Mouse (Mus musculus): ENCODE measurements around the gene Mapk6.

Gene Mapk6

GRCm38 (mm10) chr9:75366191-75366590 is 43.6 kb downstream of the Mapk6 start:
- no peak for TF ChIP-seq GATA4 (IDR thresholded peaks at IDR 0.05; ENCODE audit: insufficient replicate concordance, low read length)

DNA sequence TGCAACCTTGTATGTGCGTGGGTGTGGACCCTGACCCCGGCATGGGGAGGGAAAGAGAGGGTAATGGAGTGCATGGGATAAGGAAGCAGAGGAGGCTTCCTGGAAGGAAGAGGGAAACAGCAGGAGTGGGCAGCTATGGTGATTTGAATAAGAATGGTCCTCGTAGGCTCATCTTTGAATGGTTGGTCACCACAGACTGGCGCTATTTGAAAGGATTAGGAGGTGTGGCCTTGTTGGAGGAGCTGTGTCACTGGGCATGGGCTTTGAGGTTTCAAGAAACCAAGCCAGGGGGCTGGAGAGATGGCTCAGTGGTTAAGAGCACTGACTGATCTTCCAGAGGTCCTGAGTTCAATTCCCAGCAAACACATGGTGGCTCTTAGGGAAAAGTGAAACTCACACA is 44.6 kb downstream of the Mapk6 start:
- no peak for TF ChIP-seq GATA4 (IDR thresholded peaks at IDR 0.05; ENCODE audit: insufficient replicate concordance, low read length)

DNA sequence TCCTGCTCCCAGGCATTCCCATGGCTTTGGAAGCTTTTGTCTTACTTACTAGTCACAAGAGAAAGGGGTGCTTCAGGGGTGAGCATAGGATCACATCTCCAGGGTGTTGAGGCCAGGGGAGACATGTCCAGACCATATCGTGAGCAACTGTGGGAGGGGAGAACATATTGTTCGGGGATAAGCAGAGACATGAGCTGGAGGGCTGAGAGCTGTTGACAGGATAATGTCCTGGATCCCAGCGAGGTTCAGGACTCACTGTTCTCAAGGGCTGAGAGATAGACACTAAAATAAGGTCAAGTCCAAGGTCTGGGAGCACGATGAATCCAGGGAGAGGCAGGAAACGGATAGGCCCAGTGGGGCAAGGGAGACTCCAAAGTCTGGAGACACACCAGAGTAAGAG is 46.8 kb downstream of the Mapk6 start:
- no peak for TF ChIP-seq GATA4 (IDR thresholded peaks at IDR 0.05; ENCODE audit: insufficient replicate concordance, low read length)

DNA sequence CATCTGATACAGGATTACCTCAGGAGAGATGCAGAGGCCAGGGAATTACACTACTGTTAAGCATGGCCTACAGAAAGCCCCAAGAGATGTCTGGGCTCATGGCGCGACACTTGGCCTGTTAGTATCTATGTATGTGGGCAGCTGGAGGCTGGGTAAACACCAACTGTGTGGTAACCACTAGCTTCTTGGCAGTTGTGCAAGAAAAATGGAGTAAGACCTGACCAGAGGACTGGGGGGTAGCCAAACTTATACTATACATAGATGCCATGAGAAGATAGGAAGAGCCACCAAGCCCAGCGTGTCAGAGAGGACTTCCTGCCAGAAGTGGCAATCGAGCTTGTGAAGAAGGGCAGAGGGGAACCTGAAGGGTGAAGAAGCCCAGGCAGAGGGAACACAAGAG is 47.6 kb downstream of the Mapk6 start:
- TF ChIP-seq GATA4 (IDR thresholded peaks at IDR 0.05; ENCODE audit: insufficient replicate concordance, low read length): no peak

- no peak for TF ChIP-seq GATA4 (IDR thresholded peaks at IDR 0.05; ENCODE audit: insufficient replicate concordance, low read length)
These were observed 48.1 kb downstream of the Mapk6 start for GRCm38 (mm10) chr9:75361699-75362098.

- no peak for TF ChIP-seq GATA4 (IDR thresholded peaks at IDR 0.05; ENCODE audit: insufficient replicate concordance, low read length)
These were observed 52.6 kb downstream of the Mapk6 start for GRCm38 (mm10) chr9:75357087-75357654.

DNA sequence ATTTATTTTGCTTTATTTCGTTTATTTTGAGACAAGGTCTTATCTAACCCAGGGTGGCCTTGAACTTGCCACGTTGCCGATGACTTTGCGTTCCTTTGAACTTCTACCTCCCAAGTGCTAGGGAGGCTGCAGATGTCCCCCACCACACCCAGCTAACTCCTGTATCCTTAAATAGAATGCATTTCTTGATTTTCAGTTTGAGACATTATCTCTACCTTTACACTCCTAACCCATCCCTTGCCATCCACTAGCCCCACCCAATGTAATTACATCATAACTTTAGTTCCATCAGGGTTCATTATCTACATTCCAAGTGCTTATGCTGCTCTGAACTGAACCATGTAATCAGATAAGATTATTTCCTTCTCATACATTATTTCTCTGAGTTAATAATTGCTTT is 54.0 kb downstream of the Mapk6 start:
- TF ChIP-seq GATA4 (IDR thresholded peaks at IDR 0.05; ENCODE audit: insufficient replicate concordance, low read length): no peak

DNA sequence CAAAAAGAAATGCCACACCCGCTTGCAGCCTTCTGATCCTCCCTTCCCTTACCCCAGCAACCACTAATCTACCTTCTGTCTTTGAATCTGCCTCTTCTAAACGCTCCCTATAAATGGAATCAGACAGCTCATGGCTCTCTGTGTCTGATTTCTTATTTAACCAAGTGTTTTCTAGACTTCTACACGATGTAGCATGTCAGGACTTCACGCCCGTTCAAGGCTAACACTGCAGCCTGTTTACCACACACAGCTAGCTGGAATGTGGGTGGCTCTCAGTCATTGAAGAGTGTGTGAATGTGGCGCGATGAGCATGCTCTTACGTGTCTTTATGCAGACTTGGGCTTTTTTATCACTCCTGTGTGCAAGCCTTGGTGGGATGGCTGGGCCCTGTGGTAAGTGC is 56.7 kb downstream of the Mapk6 start:
- TF ChIP-seq GATA4 (IDR thresholded peaks at IDR 0.05; ENCODE audit: insufficient replicate concordance, low read length): no peak

DNA sequence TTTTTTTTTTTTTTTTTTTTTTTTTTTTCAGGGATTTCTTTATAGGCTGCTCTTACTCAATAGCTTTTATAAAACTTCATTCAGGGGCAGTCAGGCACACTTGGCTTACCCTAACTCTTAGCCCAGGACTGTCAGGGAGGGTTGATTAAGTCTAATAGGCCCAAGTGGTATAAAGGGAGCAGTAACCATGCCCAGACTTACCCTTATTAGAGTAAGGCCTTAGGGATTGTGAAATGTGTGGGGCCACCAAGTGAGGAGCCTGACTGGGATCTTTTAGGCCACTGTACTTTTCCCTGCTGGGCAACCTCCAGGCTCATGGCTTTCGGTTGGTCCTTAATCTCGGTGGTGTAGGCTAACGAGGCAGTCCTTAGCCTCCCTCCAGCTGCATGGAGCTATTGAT is 61.2 kb downstream of the Mapk6 start:
- TF ChIP-seq GATA4 (IDR thresholded peaks at IDR 0.05; ENCODE audit: insufficient replicate concordance, low read length): no peak

GRCm38 (mm10) chr9:75348066-75348465 is 61.7 kb downstream of the Mapk6 start:
- TF ChIP-seq GATA4 (IDR thresholded peaks at IDR 0.05; ENCODE audit: insufficient replicate concordance, low read length): no peak

GRCm38 (mm10) chr9:75347458-75347857 is 62.3 kb downstream of the Mapk6 start, which contains the start of gene Bcl2l10:
Bcl2l10 (plus strand) TSS chr9:75347758.
- TF ChIP-seq GATA4 (IDR thresholded peaks at IDR 0.05; ENCODE audit: insufficient replicate concordance, low read length): no peak

- no peak for TF ChIP-seq GATA4 (IDR thresholded peaks at IDR 0.05; ENCODE audit: insufficient replicate concordance, low read length)
These were observed 67.4 kb downstream of the Mapk6 start for GRCm38 (mm10) chr9:75342433-75342832.

- no peak for TF ChIP-seq GATA4 (IDR thresholded peaks at IDR 0.05; ENCODE audit: insufficient replicate concordance, low read length)
These were observed 71.8 kb downstream of the Mapk6 start for GRCm38 (mm10) chr9:75338016-75338415.

DNA sequence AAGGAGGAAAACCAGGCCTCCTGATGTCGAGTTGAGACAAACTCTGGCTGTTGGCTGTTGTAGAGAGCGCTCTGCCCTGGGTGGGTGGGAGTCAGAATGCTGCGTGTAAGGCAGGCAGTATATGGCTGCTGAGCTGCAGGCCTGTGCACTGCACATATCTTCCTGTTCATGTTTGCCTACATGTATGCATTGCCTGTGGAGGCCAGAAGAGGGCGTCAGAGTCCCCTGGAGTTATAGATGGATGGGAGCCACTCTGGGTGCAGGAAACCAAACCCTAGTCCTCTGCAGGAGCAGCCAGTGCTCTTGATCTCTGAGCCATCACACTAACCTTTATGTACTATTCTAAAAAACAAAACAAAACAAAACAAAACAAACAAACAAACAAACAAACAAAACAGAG is 75.4 kb downstream of the Mapk6 start:
- no peak for TF ChIP-seq GATA4 (IDR thresholded peaks at IDR 0.05; ENCODE audit: insufficient replicate concordance, low read length)

DNA sequence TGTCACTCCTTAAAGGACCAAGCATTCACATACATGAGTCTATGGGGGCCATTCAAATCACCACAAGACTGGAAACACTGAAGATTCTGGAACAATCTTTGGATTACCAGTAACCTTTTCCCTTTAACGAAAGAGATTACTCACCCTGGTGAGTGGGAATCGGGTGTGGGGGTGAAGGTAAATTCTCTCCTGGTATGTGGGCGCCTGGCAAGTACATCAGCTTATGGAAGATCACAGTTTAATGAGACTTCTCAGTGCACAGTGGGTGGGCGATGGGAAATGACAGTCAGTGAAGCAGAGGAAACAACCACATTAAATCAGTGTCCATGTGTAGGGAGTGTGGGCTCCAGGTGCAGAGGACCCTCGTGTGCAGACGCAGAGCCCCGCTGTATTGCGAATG is 79.0 kb downstream of the Mapk6 start:
- no peak for TF ChIP-seq GATA4 (IDR thresholded peaks at IDR 0.05; ENCODE audit: insufficient replicate concordance, low read length)

DNA sequence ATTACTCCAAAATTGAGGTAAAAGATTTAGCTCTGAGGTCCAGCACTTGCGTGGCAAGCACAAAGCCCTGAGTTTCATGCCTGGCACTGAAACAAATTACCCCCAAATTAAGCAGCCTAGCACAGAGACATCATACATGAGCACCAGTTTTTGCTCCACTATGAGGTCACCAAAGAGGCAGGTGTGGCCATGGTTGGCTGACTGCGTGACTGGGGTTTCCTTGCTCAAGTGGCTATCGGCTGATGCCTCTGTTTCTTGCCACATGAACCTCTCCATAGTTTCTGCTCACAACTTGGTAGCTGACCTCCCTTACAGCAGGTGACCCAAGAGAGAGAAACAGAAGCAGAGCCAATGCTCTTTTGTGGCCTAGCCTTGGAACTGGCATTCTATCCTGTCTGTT is 81.8 kb downstream of the Mapk6 start:
- TF ChIP-seq GATA4 (IDR thresholded peaks at IDR 0.05; ENCODE audit: insufficient replicate concordance, low read length): no peak

- no peak for TF ChIP-seq GATA4 (IDR thresholded peaks at IDR 0.05; ENCODE audit: insufficient replicate concordance, low read length)
These were observed 87.5 kb downstream of the Mapk6 start for GRCm38 (mm10) chr9:75322099-75322885.

Data from liver, adult (tissue).